ENCODE assay signal across 20 mouse cellular contexts in genomic region chr8:127674063-127674462, GRCm38 (mm10).
"Had no signal": no experiment of that assay in that cellular context is flagged by ENCODE, and none has a peak within 500 bp of the region (broad histone marks: within the 10 kb centered on the region; RNA-seq: fewer than 3 reads in every experiment).

No protein-coding gene starts in this region.

- ATAC-seq: liver, embryonic 12.5 days; midbrain, embryonic 16.5 days had no signal

- H3K9ac ChIP-seq: liver, embryonic 12.5 days; liver, embryonic 14.5 days; lung, embryonic 15.5 days; midbrain, embryonic 12.5 days; neural tube, embryonic 13.5 days; neural tube, embryonic 15.5 days had no signal

- DNase-seq: lung, adult 18-20 months; lung, postnatal 14 days; midbrain, embryonic 14.5 days; retina, postnatal 1 day; right cerebral cortex, adult 18-20 months; right cerebral cortex, postnatal 25 days; right cerebral cortex, postnatal 4 days; spleen, adult 18-20 months; thymus, adult 18-20 months; thymus, postnatal 14 days; thymus, postnatal 36 days had no signal

- H3K27ac ChIP-seq: liver, embryonic 12.5 days; liver, embryonic 14.5 days; lung, embryonic 15.5 days; midbrain, embryonic 10.5 days; midbrain, embryonic 12.5 days; neural tube, embryonic 13.5 days; neural tube, embryonic 15.5 days had no signal

- H3K36me3 ChIP-seq: liver, embryonic 12.5 days; lung, embryonic 15.5 days; midbrain, embryonic 10.5 days; midbrain, embryonic 12.5 days; neural tube, embryonic 13.5 days; neural tube, embryonic 15.5 days had no signal

- H3K27me3 ChIP-seq: liver, embryonic 12.5 days; lung, embryonic 15.5 days; midbrain, embryonic 12.5 days; neural tube, embryonic 13.5 days; neural tube, embryonic 15.5 days had no signal

- H3K9me3 ChIP-seq: liver, embryonic 12.5 days; lung, embryonic 15.5 days; midbrain, embryonic 10.5 days; midbrain, embryonic 12.5 days; neural tube, embryonic 13.5 days; neural tube, embryonic 15.5 days had no signal

- H3K4me3 ChIP-seq: liver, embryonic 12.5 days; lung, embryonic 15.5 days; midbrain, embryonic 10.5 days; midbrain, embryonic 12.5 days; myocyte; neural tube, embryonic 13.5 days; neural tube, embryonic 15.5 days had no signal

- H3K4me2 ChIP-seq: liver, embryonic 12.5 days; lung, embryonic 15.5 days; midbrain, embryonic 12.5 days; neural tube, embryonic 13.5 days; neural tube, embryonic 15.5 days had no signal

- H3K4me1 ChIP-seq: liver, embryonic 12.5 days; lung, embryonic 15.5 days; neural tube, embryonic 13.5 days; neural tube, embryonic 15.5 days had no signal
